Mouse (Mus musculus) adrenal gland, postnatal 4 days (tissue): ENCODE data around the gene Cuedc2. TPM values are rescaled to one million over a fixed set of nuclear protein-coding genes. Genes with fewer than 3 reads are reported as not detected.

ENCODE experiments used
- DNase-seq, 2 experiments: peaks; one replicate each; pipeline ENCODE4 v3.0.0; 2021 to 2022; ENCODE audit warnings: low spot score in 2 of 2, mixed read lengths in 2 of 2
- long read RNA-seq, 2 experiments: library from polyadenylated mRNA; stranded (forward); transcript quantifications; one replicate each; pipeline ENCODE4 v2.0.0; 2021
- total RNA-seq, 2 experiments: library from RNA; stranded (reverse); gene quantifications; 2 replicates each; pipeline ENCODE4 v1.2.3; 2021

The Cuedc2 gene
- total RNA-seq = 100 to 1,000 TPM; 106 to 112 TPM
- long read RNA-seq, experiment 1, transcript Cuedc2-201 (9 exons, 1,833 nt) = major isoform, 36 of 154 reads
- long read RNA-seq, experiment 1, transcript Cuedc2-206 (10 exons, 1,164 nt) = minor isoform, 11 of 154 reads
- long read RNA-seq, experiment 1, transcript Cuedc2-211 (9 exons, 999 nt) = minor isoform, 9 of 154 reads
- long read RNA-seq, experiment 1, transcript Cuedc2-203 (9 exons, 1,790 nt) = minor isoform, 13 of 154 reads
- long read RNA-seq, experiment 1, partial matches to known transcripts = 18 of 154 reads
- long read RNA-seq, experiment 1, other reads (novel, unspliced or antisense) = 59 of 154 reads
- long read RNA-seq, experiment 2, transcript Cuedc2-206 (10 exons, 1,164 nt) = minor isoform, 8 of 137 reads
- long read RNA-seq, experiment 2, transcript Cuedc2-211 (9 exons, 999 nt) = minor isoform, 7 of 137 reads
- long read RNA-seq, experiment 2, transcript Cuedc2-203 (9 exons, 1,790 nt) = minor isoform, 12 of 137 reads
- long read RNA-seq, experiment 2, transcript Cuedc2-201 (9 exons, 1,833 nt) = major isoform, 32 of 137 reads
- long read RNA-seq, experiment 2, partial matches to known transcripts = 16 of 137 reads
- long read RNA-seq, experiment 2, other reads (novel, unspliced or antisense) = 55 of 137 reads

- DNase-seq = peak; percentile 90 to 93
These were observed at the start of gene Cuedc2 for GRCm38 (mm10) chr19:46338331-46338936. Gene Cuedc2 (minus strand): TSS chr19:46338702.

- no peak for DNase-seq
These were observed 43.8 kb upstream of the Cuedc2 start for GRCm38 (mm10) chr19:46382275-46382674.

- no peak for DNase-seq
These were observed 37.4 kb upstream of the Cuedc2 start for GRCm38 (mm10) chr19:46375891-46376290.

- no peak for DNase-seq
These were observed 37.0 kb upstream of the Cuedc2 start for GRCm38 (mm10) chr19:46375489-46375888.

GRCm38 (mm10) chr19:46374477-46375088 lies 36.1 kb upstream of the Cuedc2 start:
- DNase-seq = no peak

- no peak for DNase-seq
These were observed 30.7 kb upstream of the Cuedc2 start for GRCm38 (mm10) chr19:46369204-46369603.

GRCm38 (mm10) chr19:46367798-46368590 lies 29.5 kb upstream of the Cuedc2 start:
- no peak for DNase-seq

GRCm38 (mm10) chr19:46363294-46364009 lies 24.9 kb upstream of the Cuedc2 start:
- DNase-seq = no peak

- no peak for DNase-seq
These were observed 23.6 kb upstream of the Cuedc2 start for GRCm38 (mm10) chr19:46362104-46362503.

GRCm38 (mm10) chr19:46358381-46358780 lies 19.9 kb upstream of the Cuedc2 start:
- no peak for DNase-seq

GRCm38 (mm10) chr19:46357344-46358280 lies 19.1 kb upstream of the Cuedc2 start:
- DNase-seq = no peak

- DNase-seq = peak; percentile 58 to 62
These were observed 18.2 kb upstream of the Cuedc2 start for GRCm38 (mm10) chr19:46356701-46357138.

GRCm38 (mm10) chr19:46350168-46350932 lies 11.8 kb upstream of the Cuedc2 start, which contains the start of gene 2310034G01Rik:
Gene 2310034G01Rik (minus strand): TSS chr19:46350302.
- no peak for DNase-seq

GRCm38 (mm10) chr19:46349550-46349949 lies 11.0 kb upstream of the Cuedc2 start:
- no peak for DNase-seq

- DNase-seq = peak; percentile 51 to 62
These were observed 10.4 kb upstream of the Cuedc2 start for GRCm38 (mm10) chr19:46348761-46349458.

GRCm38 (mm10) chr19:46347936-46348668 lies 9.6 kb upstream of the Cuedc2 start:
- no peak for DNase-seq

- no peak for DNase-seq
These were observed 8.6 kb upstream of the Cuedc2 start for GRCm38 (mm10) chr19:46347146-46347545.
